Mouse (Mus musculus) E14TG2a.4 (cell line): ENCODE results near the gene Mapre1.

Experiments
- H3K27me3 ChIP-seq: 2 replicates; pipeline ENCODE4 v1.6.1; 2014; ENCODE audit warnings: low read length, control low read depth; ENCODE audit not compliant: insufficient read depth
- H3K36me3 ChIP-seq: 2 replicates; pipeline ENCODE4 v1.6.1; 2014; ENCODE audit warnings: low read length, control low read depth; ENCODE audit not compliant: insufficient read depth
- H3K4me1 ChIP-seq: replicated peaks from 2 replicates; pipeline ENCODE4 v1.6.1; 2014; ENCODE audit warnings: low read depth, low read length, control low read depth
- H3K4me3 ChIP-seq: replicated peaks from 2 replicates; pipeline ENCODE4 v1.5.1; 2014; ENCODE audit warnings: mild to moderate bottlenecking, low read length
- H3K9me3 ChIP-seq: 2 replicates; pipeline ENCODE4 v1.6.1; 2014; ENCODE audit warnings: low read length, control low read depth
- CTCF ChIP-seq: conservative IDR thresholded peaks from 2 replicates; pipeline ENCODE4 v1.5.1; 2014; ENCODE audit warnings: low read length
- NANOG ChIP-seq: IDR thresholded peaks from 2 replicates; pipeline ENCODE4 v1.6.1; 2014; ENCODE audit warnings: borderline replicate concordance, low read length, mixed read lengths
- POU5F1 ChIP-seq: IDR thresholded peaks from 2 replicates; pipeline ENCODE4 v1.6.1; 2014; ENCODE audit warnings: low read length, borderline replicate concordance

The Mapre1 gene

DNA sequence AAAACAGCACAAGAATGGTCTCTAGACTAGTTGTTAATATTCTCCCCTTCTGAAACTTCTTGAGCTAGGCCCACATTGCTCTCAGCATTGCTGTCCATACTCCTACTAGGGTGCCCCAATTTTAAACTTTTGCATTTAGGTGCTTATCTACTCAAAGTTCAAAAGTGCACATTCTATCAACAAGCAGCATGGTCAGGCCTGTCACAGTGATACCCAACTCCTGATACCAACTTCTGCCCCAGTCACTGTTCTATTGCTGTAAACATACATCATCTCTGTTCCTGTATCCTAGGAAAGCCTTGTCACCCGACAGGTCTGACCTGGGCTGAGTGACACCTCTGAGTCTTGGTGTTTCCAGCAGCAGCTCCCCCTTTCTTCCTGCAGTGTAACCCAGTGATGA, 18.0 kb upstream of the Mapre1 start:
- TF ChIP-seq NANOG (no peak), POU5F1 (no peak), CTCF (no peak)
- H3K4me1 ChIP-seq = no peaks in the 10 kb centered on the region
- H3K36me3 ChIP-seq = no peaks in the 10 kb centered on the region
- no peak overlapping the region for H3K4me3 ChIP-seq
- H3K27me3 ChIP-seq = no peaks in the 10 kb centered on the region; the same call in 1 of the 2 replicates
- peaks cover 4% of the 10 kb centered on the region; the same call in 1 of the 2 replicates for H3K9me3 ChIP-seq

DNA sequence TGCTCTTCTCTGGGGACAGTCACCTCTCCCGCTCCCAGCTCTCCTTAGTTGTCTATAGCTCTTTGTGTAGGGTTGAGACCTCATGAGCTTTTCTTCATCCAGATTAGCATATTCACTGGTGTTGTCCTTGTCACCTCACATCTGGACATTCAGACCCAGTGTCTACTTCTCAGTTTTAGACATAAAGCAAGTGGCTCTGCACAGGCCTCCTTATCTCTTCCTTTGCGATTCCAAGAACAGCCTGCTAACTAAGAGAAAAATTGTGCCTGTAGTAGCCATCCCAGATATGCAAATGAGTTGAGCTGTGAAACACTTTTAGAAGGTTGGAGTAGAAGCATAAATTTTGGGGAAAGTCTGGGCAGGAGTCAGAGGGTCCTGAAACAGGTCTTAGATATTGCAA, 16.6 kb upstream of the Mapre1 start:
- TF ChIP-seq POU5F1 = no peak
- TF ChIP-seq CTCF = no peak
- TF ChIP-seq NANOG = no peak
- Histone ChIP-seq H3K27me3 (no peaks in the 10 kb centered on the region; the same call in 1 of the 2 replicates), H3K36me3 (no peaks in the 10 kb centered on the region), H3K4me3 (no peak overlapping the region), H3K4me1 (no peaks in the 10 kb centered on the region), H3K9me3 (peaks cover 4% of the 10 kb centered on the region; the same call in 1 of the 2 replicates)

DNA sequence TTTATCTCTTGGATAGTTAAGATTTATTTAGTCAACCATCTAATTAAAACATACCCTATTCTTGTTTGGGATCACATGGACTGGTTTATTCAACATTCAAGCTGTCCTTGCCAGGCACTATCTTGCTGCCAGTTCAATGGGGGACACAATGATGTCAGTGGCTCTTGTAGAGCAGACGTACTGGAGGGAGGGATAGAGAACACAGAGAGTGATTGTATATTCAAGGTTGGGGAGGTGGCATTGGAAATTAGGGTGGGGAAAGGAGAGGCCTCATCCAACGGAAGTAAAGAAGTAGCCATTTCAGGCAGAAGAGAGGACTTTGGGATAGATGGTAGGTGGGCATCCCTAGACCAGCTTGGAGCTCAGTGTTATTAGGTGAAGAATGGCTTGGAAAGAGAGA, 16.2 kb upstream of the Mapre1 start:
- no peak for TF ChIP-seq NANOG
- no peak for TF ChIP-seq POU5F1
- TF ChIP-seq CTCF = no peak
- H3K9me3 ChIP-seq = peaks cover 4% of the 10 kb centered on the region; the same call in 1 of the 2 replicates

GRCm38 (mm10) chr2:153725291-153725690, 15.8 kb upstream of the Mapre1 start:
- TF ChIP-seq NANOG (no peak), CTCF (no peak), POU5F1 (no peak)
- H3K9me3 ChIP-seq = peaks cover 4% of the 10 kb centered on the region; the same call in 1 of the 2 replicates
- H3K36me3 ChIP-seq = no peaks in the 10 kb centered on the region
- H3K27me3 ChIP-seq = no peaks in the 10 kb centered on the region; the same call in 1 of the 2 replicates
- H3K4me3 ChIP-seq = no peak overlapping the region
- no peaks in the 10 kb centered on the region for H3K4me1 ChIP-seq

More for the DNA sequence above, 16.2 kb upstream of the Mapre1 start:
- H3K4me3 ChIP-seq = no peak overlapping the region
- H3K27me3 ChIP-seq = no peaks in the 10 kb centered on the region; the same call in 1 of the 2 replicates
- H3K4me1 ChIP-seq = no peaks in the 10 kb centered on the region
- no peaks in the 10 kb centered on the region for H3K36me3 ChIP-seq

- no peak overlapping the region for H3K4me3 ChIP-seq
- peaks cover 3% of the 10 kb centered on the region; the same call in 1 of the 2 replicates for H3K27me3 ChIP-seq
- H3K36me3 ChIP-seq = no peaks in the 10 kb centered on the region
- no peaks in the 10 kb centered on the region for H3K4me1 ChIP-seq
- no peaks in the 10 kb centered on the region for H3K9me3 ChIP-seq
- TF ChIP-seq NANOG (no peak), CTCF (no peak), POU5F1 (no peak)
Measured at GRCm38 (mm10) chr2:153734033-153734432, 7.0 kb upstream of the Mapre1 start.

DNA sequence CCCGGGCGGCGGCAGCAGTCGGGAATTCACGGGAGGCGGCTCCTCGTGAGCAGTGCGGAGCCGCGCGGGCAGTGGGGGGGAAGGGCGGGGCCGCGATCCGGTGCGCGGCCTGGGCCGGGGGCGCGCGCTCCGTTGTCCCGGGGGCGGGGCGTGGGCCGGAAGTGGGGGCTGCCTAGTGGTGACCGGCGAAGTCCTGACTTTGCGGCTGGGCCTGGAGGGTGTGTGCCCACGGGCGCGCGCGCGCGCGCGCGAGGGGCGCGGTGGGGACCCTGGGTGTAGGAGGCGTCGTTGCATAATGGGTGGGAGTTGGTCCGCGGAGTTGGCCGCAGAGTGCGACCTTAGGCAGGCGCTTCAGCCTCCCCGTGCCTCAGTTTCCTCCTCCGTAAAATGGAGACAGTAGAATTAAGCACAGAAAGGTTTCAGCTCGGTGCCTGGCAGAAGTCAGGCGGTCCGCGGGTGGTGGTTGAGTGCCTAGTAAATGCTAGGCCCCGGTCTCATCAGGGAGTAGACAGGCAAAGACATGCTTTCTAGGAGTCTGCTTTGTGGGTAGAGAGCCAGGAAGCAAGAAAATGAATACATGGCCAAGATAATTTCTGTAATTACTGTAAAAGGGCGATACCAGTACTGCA, 477 bp downstream of the Mapre1 start:
- no peaks in the 10 kb centered on the region for H3K9me3 ChIP-seq
- TF ChIP-seq CTCF = no peak
- TF ChIP-seq NANOG = no peak
- no peak for TF ChIP-seq POU5F1
- H3K27me3 ChIP-seq = no peaks in the 10 kb centered on the region
- H3K36me3 ChIP-seq = peaks cover 22% of the 10 kb centered on the region
- peaks cover 40% of the 10 kb centered on the region for H3K4me1 ChIP-seq
- peak overlapping the region; percentile 89 for H3K4me3 ChIP-seq

GRCm38 (mm10) chr2:153747994-153748393, 6.9 kb downstream of the Mapre1 start:
- no peak for TF ChIP-seq NANOG
- no peak for TF ChIP-seq CTCF
- TF ChIP-seq POU5F1 = no peak

GRCm38 (mm10) chr2:153750363-153750762, 9.3 kb downstream of the Mapre1 start:
- TF ChIP-seq CTCF = no peak
- Histone ChIP-seq H3K4me1 (peaks cover 30% of the 10 kb centered on the region), H3K36me3 (peaks cover 61% of the 10 kb centered on the region), H3K9me3 (no peaks in the 10 kb centered on the region), H3K27me3 (no peaks in the 10 kb centered on the region), H3K4me3 (no peak overlapping the region)

More at GRCm38 (mm10) chr2:153747994-153748393, 6.9 kb downstream of the Mapre1 start:
- Histone ChIP-seq H3K27me3 (no peaks in the 10 kb centered on the region), H3K4me3 (no peak overlapping the region), H3K9me3 (no peaks in the 10 kb centered on the region), H3K36me3 (peaks cover 52% of the 10 kb centered on the region), H3K4me1 (peaks cover 42% of the 10 kb centered on the region)

- TF ChIP-seq POU5F1 (no peak), CTCF (no peak), NANOG (no peak)
- no peaks in the 10 kb centered on the region for H3K27me3 ChIP-seq
Measured at GRCm38 (mm10) chr2:153762121-153762520, 21.0 kb downstream of the Mapre1 start.

More at GRCm38 (mm10) chr2:153762121-153762520, 21.0 kb downstream of the Mapre1 start:
- H3K4me3 ChIP-seq = no peak overlapping the region
- H3K4me1 ChIP-seq = peaks cover 8% of the 10 kb centered on the region
- H3K9me3 ChIP-seq = no peaks in the 10 kb centered on the region
- H3K36me3 ChIP-seq = peaks cover 98% of the 10 kb centered on the region
